Mouse (Mus musculus) liver, embryonic 16.5 days (tissue): ENCODE measurements around the gene Tomm7. TPM values are rescaled to one million over a fixed set of nuclear protein-coding genes. Genes with fewer than 3 reads are reported as not detected.

ENCODE experiments used
- ATAC-seq: fragments of 200-750 bp; cut with Nextera tagmentation; 2 replicates; pipeline ENCODE4 v1.8.0; 2017; ENCODE audit warnings: low read depth, mild to moderate bottlenecking, moderate number of reproducible peaks, moderate library complexity
- H3K27ac ChIP-seq: fragments of 300-500 bp; sonication (generic); 2 replicates; pipeline ENCODE4 v1.5.1; 2014; ENCODE audit warnings: mild to moderate bottlenecking, low read length
- H3K27me3 ChIP-seq: fragments of 300-500 bp; sonication (generic); 2 replicates; pipeline ENCODE4 v1.6.1; 2014; ENCODE audit warnings: low read depth, low read length, mixed read lengths; ENCODE audit not compliant: control insufficient read depth, insufficient read depth
- H3K36me3 ChIP-seq: fragments of 300-500 bp; sonication (generic); 2 replicates; pipeline ENCODE4 v1.6.1; 2014; ENCODE audit warnings: mild to moderate bottlenecking; ENCODE audit not compliant: control insufficient read depth, insufficient read depth
- H3K4me1 ChIP-seq: fragments of 300-500 bp; sonication (generic); 2 replicates; pipeline ENCODE4 v1.6.1; 2014; ENCODE audit warnings: low read depth, low read length, mixed read lengths; ENCODE audit not compliant: control insufficient read depth
- H3K4me2 ChIP-seq: fragments of 300-500 bp; sonication (generic); 2 replicates; pipeline ENCODE4 v1.6.1; 2014; ENCODE audit warnings: low read depth, low read length, mixed read lengths
- H3K4me3 ChIP-seq: fragments of 300-500 bp; sonication (generic); 2 replicates; pipeline ENCODE4 v1.5.1; 2014; ENCODE audit warnings: low read depth, mild to moderate bottlenecking, low read length
- H3K9ac ChIP-seq: fragments of 300-500 bp; sonication (generic); 2 replicates; pipeline ENCODE4 v1.6.1; 2014; ENCODE audit warnings: low read depth, low read length
- H3K9me3 ChIP-seq: fragments of 300-500 bp; sonication (generic); replicated peaks from 2 replicates; pipeline ENCODE4 v1.6.1; 2016; ENCODE audit warnings: low read length; ENCODE audit not compliant: control insufficient read depth
- WGBS: fragments of 180-500 bp; shearing (Covaris S2); extraction: QIAGEN DNeasy Blood & Tissue Kit; methylation state at CpG from one replicate; pipeline ENCODE4 v1.1.7; 2014; ENCODE audit not compliant: insufficient replicate concordance; 5-methylcytosine and 5-hydroxymethylcytosine counted together
- polyA plus RNA-seq: library from polyadenylated mRNA; unstranded; fragments of >200 nt; fragmentation: Nextera tagmentation; extraction: Ambion mirVana; gene quantifications from 2 replicates; pipeline ENCODE4 v1.2.1, GENCODE M21; 2015

The Tomm7 gene
- polyA plus RNA-seq, 1 experiment from 2014 or later = 50.2 TPM

- Histone ChIP-seq H3K4me2 (no peak overlapping the region), H3K9ac (no peak overlapping the region), H3K4me1 (no peaks in the 10 kb centered on the region), H3K27me3 (no peaks in the 10 kb centered on the region), H3K4me3 (no peak overlapping the region), H3K9me3 (no peaks in the 10 kb centered on the region), H3K36me3 (no peaks in the 10 kb centered on the region), H3K27ac (no peak overlapping the region)
- no peak for ATAC-seq
- 73% methylated on average over 13 of the region's 13 CpGs for WGBS
Measured at GRCm38 (mm10) chr5:23864054-23864965, 20.3 kb upstream of the Tomm7 start.

- H3K27me3 ChIP-seq = no peaks in the 10 kb centered on the region
- no peaks in the 10 kb centered on the region for H3K9me3 ChIP-seq
- H3K4me2 ChIP-seq = no peak overlapping the region
- WGBS = 67% methylated on average over 7 of the region's 7 CpGs
- H3K27ac ChIP-seq = no peak overlapping the region
- H3K9ac ChIP-seq = no peak overlapping the region
- no peaks in the 10 kb centered on the region for H3K36me3 ChIP-seq
- no peaks in the 10 kb centered on the region for H3K4me1 ChIP-seq
- no peak overlapping the region for H3K4me3 ChIP-seq
- ATAC-seq = no peak
Measured at GRCm38 (mm10) chr5:23863166-23864053, 19.4 kb upstream of the Tomm7 start.

- no peak overlapping the region for H3K4me3 ChIP-seq
- no peaks in the 10 kb centered on the region for H3K27me3 ChIP-seq
- no peaks in the 10 kb centered on the region for H3K36me3 ChIP-seq
- 70% methylated on average over 5 of the region's 5 CpGs for WGBS
- H3K27ac ChIP-seq = no peak overlapping the region
- H3K4me1 ChIP-seq = no peaks in the 10 kb centered on the region
- ATAC-seq = no peak
- no peaks in the 10 kb centered on the region for H3K9me3 ChIP-seq
- H3K9ac ChIP-seq = no peak overlapping the region
- no peak overlapping the region for H3K4me2 ChIP-seq
Measured at GRCm38 (mm10) chr5:23862291-23862690, 18.3 kb upstream of the Tomm7 start.

- H3K27me3 ChIP-seq = no peaks in the 10 kb centered on the region
- no peak overlapping the region for H3K9ac ChIP-seq
- no peaks in the 10 kb centered on the region for H3K9me3 ChIP-seq
- H3K36me3 ChIP-seq = no peaks in the 10 kb centered on the region
- no peak for ATAC-seq
- H3K27ac ChIP-seq = no peak overlapping the region
- H3K4me2 ChIP-seq = no peak overlapping the region
- no peaks in the 10 kb centered on the region for H3K4me1 ChIP-seq
- WGBS = 74% methylated on average over 9 of the region's 9 CpGs
- no peak overlapping the region for H3K4me3 ChIP-seq
Measured at GRCm38 (mm10) chr5:23861721-23862120, 17.8 kb upstream of the Tomm7 start.

GRCm38 (mm10) chr5:23859896-23860295, 15.9 kb upstream of the Tomm7 start:
- no peak overlapping the region for H3K9ac ChIP-seq
- 58% methylated on average over 5 of the region's 5 CpGs for WGBS
- H3K27me3 ChIP-seq = no peaks in the 10 kb centered on the region
- H3K4me1 ChIP-seq = no peaks in the 10 kb centered on the region
- no peaks in the 10 kb centered on the region for H3K9me3 ChIP-seq
- H3K4me3 ChIP-seq = no peak overlapping the region
- no peak for ATAC-seq
- peaks cover 12% of the 10 kb centered on the region for H3K36me3 ChIP-seq
- no peak overlapping the region for H3K4me2 ChIP-seq
- no peak overlapping the region for H3K27ac ChIP-seq

GRCm38 (mm10) chr5:23859087-23859718, 15.2 kb upstream of the Tomm7 start:
- WGBS = 67% methylated on average over 1 of the region's 1 CpGs
- H3K4me1 ChIP-seq = no peaks in the 10 kb centered on the region
- peaks cover 17% of the 10 kb centered on the region for H3K36me3 ChIP-seq
- H3K4me2 ChIP-seq = no peak overlapping the region
- no peak for ATAC-seq
- no peaks in the 10 kb centered on the region for H3K9me3 ChIP-seq
- no peak overlapping the region for H3K27ac ChIP-seq
- H3K4me3 ChIP-seq = no peak overlapping the region
- H3K9ac ChIP-seq = no peak overlapping the region
- H3K27me3 ChIP-seq = no peaks in the 10 kb centered on the region

GRCm38 (mm10) chr5:23858643-23859042, 14.7 kb upstream of the Tomm7 start:
- Histone ChIP-seq H3K9ac (no peak overlapping the region), H3K27me3 (no peaks in the 10 kb centered on the region), H3K4me1 (no peaks in the 10 kb centered on the region), H3K4me3 (no peak overlapping the region), H3K36me3 (peaks cover 20% of the 10 kb centered on the region), H3K9me3 (no peaks in the 10 kb centered on the region), H3K27ac (no peak overlapping the region), H3K4me2 (no peak overlapping the region)
- 71% methylated on average over 7 of the region's 7 CpGs for WGBS
- no peak for ATAC-seq

- Histone ChIP-seq H3K9me3 (no peaks in the 10 kb centered on the region), H3K4me3 (no peak overlapping the region), H3K4me1 (no peaks in the 10 kb centered on the region), H3K27ac (no peak overlapping the region), H3K27me3 (no peaks in the 10 kb centered on the region), H3K4me2 (no peak overlapping the region), H3K36me3 (peaks cover 22% of the 10 kb centered on the region), H3K9ac (no peak overlapping the region)
- WGBS = 68% methylated on average over 3 of the region's 3 CpGs
- no peak for ATAC-seq
Measured at GRCm38 (mm10) chr5:23858001-23858400, 14.0 kb upstream of the Tomm7 start.
